Mouse (Mus musculus): ENCODE measurements around the gene Sult6b2. TPM values are rescaled to one million over a fixed set of nuclear protein-coding genes. Genes with fewer than 3 reads are reported as not detected.
A peak's percentile ranks its signal among the peaks of the same experiment; 100 is the strongest.

The Sult6b2 gene
- polyA plus RNA-seq, 1 experiment from 2014 or later: 0.16 TPM

GRCm38 (mm10) chr6:142773566-142773965 is 30.7 kb downstream of the Sult6b2 start:
- no peaks in the 10 kb centered on the region for H3K4me1 ChIP-seq (ENCODE audit: control insufficient read depth, insufficient read depth, low read length)
- no peak overlapping the region for H3K4me2 ChIP-seq (replicated peaks; ENCODE audit: low read depth, low read length)
- 91% methylated on average over 5 of the region's 5 CpGs for WGBS
- no peaks in the 10 kb centered on the region for H3K27me3 ChIP-seq (ENCODE audit: control insufficient read depth, insufficient read depth, low read length)
- no peak overlapping the region for H3K27ac ChIP-seq (ENCODE audit: low read depth, low read length)
- no peaks in the 10 kb centered on the region for H3K9me3 ChIP-seq (ENCODE audit: control insufficient read depth, low read length)
- H3K36me3 ChIP-seq (ENCODE audit: control insufficient read depth, insufficient read depth, low read length): peaks cover 54% of the 10 kb centered on the region
- ATAC-seq (ENCODE audit: low FRiP score, low TSS enrichment): no peak
- no peak overlapping the region for H3K4me3 ChIP-seq (ENCODE audit: low read length)
- no peak overlapping the region for H3K9ac ChIP-seq (ENCODE audit: low read depth, low read length)

GRCm38 (mm10) chr6:142771643-142772042 is 32.7 kb downstream of the Sult6b2 start:
- no peak overlapping the region for H3K9ac ChIP-seq (ENCODE audit: low read depth, low read length)
- H3K9me3 ChIP-seq (ENCODE audit: control insufficient read depth, low read length): no peaks in the 10 kb centered on the region
- H3K27ac ChIP-seq (ENCODE audit: low read depth, low read length): no peak overlapping the region
- H3K4me1 ChIP-seq (ENCODE audit: control insufficient read depth, insufficient read depth, low read length): no peaks in the 10 kb centered on the region
- H3K27me3 ChIP-seq (ENCODE audit: control insufficient read depth, insufficient read depth, low read length): no peaks in the 10 kb centered on the region
- H3K36me3 ChIP-seq (ENCODE audit: control insufficient read depth, insufficient read depth, low read length): peaks cover 72% of the 10 kb centered on the region
- H3K4me3 ChIP-seq (ENCODE audit: low read length): no peak overlapping the region
- ATAC-seq (ENCODE audit: low FRiP score, low TSS enrichment): no peak
- 81% methylated on average over 4 of the region's 4 CpGs for WGBS
- H3K4me2 ChIP-seq (replicated peaks; ENCODE audit: low read depth, low read length): no peak overlapping the region

- Histone ChIP-seq H3K4me2 (replicated peaks; ENCODE audit: low read depth, low read length) (no peak overlapping the region), H3K9me3 (ENCODE audit: control insufficient read depth, low read length) (no peaks in the 10 kb centered on the region), H3K4me3 (ENCODE audit: low read length) (no peak overlapping the region), H3K4me1 (ENCODE audit: control insufficient read depth, insufficient read depth, low read length) (no peaks in the 10 kb centered on the region), H3K9ac (ENCODE audit: low read depth, low read length) (no peak overlapping the region), H3K36me3 (ENCODE audit: control insufficient read depth, insufficient read depth, low read length) (peaks cover 80% of the 10 kb centered on the region), H3K27ac (ENCODE audit: low read depth, low read length) (no peak overlapping the region), H3K27me3 (ENCODE audit: control insufficient read depth, insufficient read depth, low read length) (no peaks in the 10 kb centered on the region)
- no peak for ATAC-seq (ENCODE audit: low FRiP score, low TSS enrichment)
- 93% methylated on average over 3 of the region's 3 CpGs for WGBS
These were observed 34.4 kb downstream of the Sult6b2 start for GRCm38 (mm10) chr6:142769896-142770295.

DNA sequence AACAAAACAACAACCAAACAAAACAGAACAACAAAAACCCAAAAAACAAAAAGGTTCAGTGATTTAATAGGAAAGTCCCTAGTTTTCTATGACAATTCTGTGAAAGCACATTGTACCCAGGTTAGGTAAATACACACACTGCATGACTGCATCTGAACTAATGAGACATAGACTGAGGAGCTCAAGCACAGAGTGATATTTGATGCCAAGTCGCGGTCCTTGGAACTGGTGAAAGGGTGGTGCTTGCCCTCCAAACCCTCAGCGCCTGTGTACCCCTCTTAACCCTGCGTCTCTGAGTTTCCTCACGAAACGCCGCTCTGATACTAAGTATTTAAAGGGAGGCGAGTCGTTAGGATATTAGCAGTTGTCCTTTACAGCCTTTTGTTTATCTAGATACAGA is 37.0 kb downstream of the Sult6b2 start:
- H3K27me3 ChIP-seq (ENCODE audit: control insufficient read depth, insufficient read depth, low read length): no peaks in the 10 kb centered on the region
- peaks cover 68% of the 10 kb centered on the region for H3K36me3 ChIP-seq (ENCODE audit: control insufficient read depth, insufficient read depth, low read length)
- no peak overlapping the region for H3K4me2 ChIP-seq (replicated peaks; ENCODE audit: low read depth, low read length)
- H3K9ac ChIP-seq (ENCODE audit: low read depth, low read length): no peak overlapping the region
- 68% methylated on average over 9 of the region's 9 CpGs for WGBS
- no peaks in the 10 kb centered on the region for H3K9me3 ChIP-seq (ENCODE audit: control insufficient read depth, low read length)
- H3K4me1 ChIP-seq (ENCODE audit: control insufficient read depth, insufficient read depth, low read length): no peaks in the 10 kb centered on the region
- ATAC-seq (ENCODE audit: low FRiP score, low TSS enrichment): peak; percentile 77; the same call in 1 of the 2 replicates
- no peak overlapping the region for H3K27ac ChIP-seq (ENCODE audit: low read depth, low read length)
- no peak overlapping the region for H3K4me3 ChIP-seq (ENCODE audit: low read length)

DNA sequence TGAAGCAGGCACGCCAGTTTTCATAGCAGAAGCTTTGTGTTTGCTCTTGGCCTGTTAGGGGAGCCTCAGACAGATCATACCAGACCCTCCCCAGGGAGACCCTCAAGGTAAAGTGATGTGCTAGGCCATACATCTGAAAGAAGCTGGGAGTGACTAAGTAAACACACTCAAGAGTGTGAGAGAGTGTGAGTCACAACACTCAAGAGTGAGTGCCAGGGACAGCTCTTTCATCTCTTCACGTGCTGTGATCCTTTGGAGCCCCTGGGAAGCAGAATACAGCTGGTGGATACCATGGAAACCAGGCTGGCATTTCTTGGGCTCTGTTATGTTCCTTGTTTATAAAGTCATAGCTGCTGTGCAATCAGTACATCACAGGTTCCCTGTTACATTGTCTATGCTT is 39.4 kb downstream of the Sult6b2 start:
- Histone ChIP-seq H3K9ac (ENCODE audit: low read depth, low read length) (no peak overlapping the region), H3K9me3 (ENCODE audit: control insufficient read depth, low read length) (no peaks in the 10 kb centered on the region), H3K27ac (ENCODE audit: low read depth, low read length) (no peak overlapping the region), H3K4me3 (ENCODE audit: low read length) (no peak overlapping the region), H3K4me1 (ENCODE audit: control insufficient read depth, insufficient read depth, low read length) (no peaks in the 10 kb centered on the region), H3K36me3 (ENCODE audit: control insufficient read depth, insufficient read depth, low read length) (peaks cover 55% of the 10 kb centered on the region), H3K27me3 (ENCODE audit: control insufficient read depth, insufficient read depth, low read length) (no peaks in the 10 kb centered on the region), H3K4me2 (replicated peaks; ENCODE audit: low read depth, low read length) (no peak overlapping the region)
- WGBS: 69% methylated on average over 2 of the region's 2 CpGs
- ATAC-seq (ENCODE audit: low FRiP score, low TSS enrichment): no peak

- 90% methylated on average over 2 of the region's 2 CpGs for WGBS
These were observed 44.7 kb downstream of the Sult6b2 start for GRCm38 (mm10) chr6:142759633-142760032.

GRCm38 (mm10) chr6:142758562-142758961 is 45.7 kb downstream of the Sult6b2 start:
- WGBS: 93% methylated on average over 6 of the region's 6 CpGs
- no peak overlapping the region; the same call in 1 of the 2 replicates for H3K4me2 ChIP-seq (replicated peaks; ENCODE audit: low read depth, low read length)

More at GRCm38 (mm10) chr6:142759633-142760032, 44.7 kb downstream of the Sult6b2 start:
- Histone ChIP-seq H3K9me3 (ENCODE audit: control insufficient read depth, low read length) (no peaks in the 10 kb centered on the region), H3K9ac (ENCODE audit: low read depth, low read length) (no peak overlapping the region), H3K4me3 (ENCODE audit: low read length) (no peak overlapping the region), H3K4me2 (replicated peaks; ENCODE audit: low read depth, low read length) (no peak overlapping the region), H3K4me1 (ENCODE audit: control insufficient read depth, insufficient read depth, low read length) (peaks cover 7% of the 10 kb centered on the region), H3K27ac (ENCODE audit: low read depth, low read length) (no peak overlapping the region), H3K36me3 (ENCODE audit: control insufficient read depth, insufficient read depth, low read length) (peaks cover 22% of the 10 kb centered on the region), H3K27me3 (ENCODE audit: control insufficient read depth, insufficient read depth, low read length) (0 out of 2 replicates have a peak, but pooled peaks cover under 1% of the 10 kb centered on the region)
- ATAC-seq (ENCODE audit: low FRiP score, low TSS enrichment): no peak

GRCm38 (mm10) chr6:142757976-142758375 is 46.3 kb downstream of the Sult6b2 start:
- Histone ChIP-seq H3K36me3 (ENCODE audit: control insufficient read depth, insufficient read depth, low read length) (peaks cover 17% of the 10 kb centered on the region; the same call in 1 of the 2 replicates), H3K4me3 (ENCODE audit: low read length) (peak overlapping the region; percentile 91; the same call in 1 of the 2 replicates), H3K9ac (ENCODE audit: low read depth, low read length) (peak overlapping the region; percentile 87; the same call in 1 of the 2 replicates), H3K4me2 (replicated peaks; ENCODE audit: low read depth, low read length) (peak overlapping the region; percentile 84), H3K27ac (ENCODE audit: low read depth, low read length) (no peak overlapping the region), H3K4me1 (ENCODE audit: control insufficient read depth, insufficient read depth, low read length) (peaks cover 7% of the 10 kb centered on the region), H3K27me3 (ENCODE audit: control insufficient read depth, insufficient read depth, low read length) (peaks cover 4% of the 10 kb centered on the region; the same call in 1 of the 2 replicates), H3K9me3 (ENCODE audit: control insufficient read depth, low read length) (no peaks in the 10 kb centered on the region)
- 93% methylated on average over 6 of the region's 6 CpGs for WGBS
- no peak for ATAC-seq (ENCODE audit: low FRiP score, low TSS enrichment)

More at GRCm38 (mm10) chr6:142758562-142758961, 45.7 kb downstream of the Sult6b2 start:
- no peak for ATAC-seq (ENCODE audit: low FRiP score, low TSS enrichment)
- Histone ChIP-seq H3K27me3 (ENCODE audit: control insufficient read depth, insufficient read depth, low read length) (0 out of 2 replicates have a peak, but pooled peaks cover 3% of the 10 kb centered on the region), H3K9ac (ENCODE audit: low read depth, low read length) (0 out of 2 replicates have a peak overlapping the region, but pooled peaks have one; percentile 12), H3K27ac (ENCODE audit: low read depth, low read length) (no peak overlapping the region), H3K4me3 (ENCODE audit: low read length) (no peak overlapping the region), H3K9me3 (ENCODE audit: control insufficient read depth, low read length) (no peaks in the 10 kb centered on the region), H3K4me1 (ENCODE audit: control insufficient read depth, insufficient read depth, low read length) (peaks cover 7% of the 10 kb centered on the region), H3K36me3 (ENCODE audit: control insufficient read depth, insufficient read depth, low read length) (peaks cover 17% of the 10 kb centered on the region; the same call in 1 of the 2 replicates)

DNA sequence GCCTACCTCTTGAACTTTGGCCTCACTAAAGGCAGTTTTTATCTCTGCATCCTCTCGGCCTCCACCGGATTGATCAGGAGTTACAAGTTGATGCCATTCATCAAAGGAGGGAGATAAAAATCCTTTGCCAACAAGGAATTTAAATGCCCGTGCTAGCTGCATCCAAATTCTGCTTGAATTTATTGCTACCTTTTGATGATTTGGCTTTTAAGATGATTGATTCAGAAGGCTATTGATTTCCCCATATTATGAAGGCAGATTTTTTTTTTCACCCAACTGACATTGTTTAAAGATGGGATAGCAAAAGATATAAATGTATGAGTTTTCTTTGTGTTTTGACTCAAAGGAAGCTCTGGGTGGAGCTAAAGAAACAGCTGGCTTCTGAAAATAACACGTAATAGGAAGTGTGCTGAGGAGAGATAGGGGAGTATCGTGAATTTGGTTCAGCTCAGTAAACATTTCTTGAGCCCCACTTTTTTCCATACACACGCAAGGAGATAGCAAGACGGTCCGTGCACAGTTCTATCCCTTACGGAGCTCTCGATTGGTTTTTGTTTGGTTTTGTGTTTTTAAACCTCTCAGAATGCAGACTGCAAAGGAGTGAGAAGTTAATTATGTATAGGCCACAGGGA is 46.9 kb downstream of the Sult6b2 start:
- Histone ChIP-seq H3K27ac (ENCODE audit: low read depth, low read length) (peak overlapping the region; percentile 67; the same call in 1 of the 2 replicates), H3K9me3 (ENCODE audit: control insufficient read depth, low read length) (no peaks in the 10 kb centered on the region), H3K9ac (ENCODE audit: low read depth, low read length) (peak overlapping the region; percentile 87), H3K36me3 (ENCODE audit: control insufficient read depth, insufficient read depth, low read length) (peaks cover 17% of the 10 kb centered on the region; the same call in 1 of the 2 replicates), H3K4me1 (ENCODE audit: control insufficient read depth, insufficient read depth, low read length) (peaks cover 7% of the 10 kb centered on the region), H3K4me3 (ENCODE audit: low read length) (peak overlapping the region; percentile 91), H3K27me3 (ENCODE audit: control insufficient read depth, insufficient read depth, low read length) (peaks cover 6% of the 10 kb centered on the region; the same call in 1 of the 2 replicates), H3K4me2 (replicated peaks; ENCODE audit: low read depth, low read length) (peak overlapping the region; percentile 84)
- ATAC-seq (ENCODE audit: low FRiP score, low TSS enrichment): no peak; the same call in 1 of the 2 replicates
- 43% methylated on average over 10 of the region's 10 CpGs for WGBS
